Mouse (Mus musculus) liver, adult 10 weeks (tissue): ENCODE measurements around the gene Clca2. TPM values are rescaled to one million over a fixed set of nuclear protein-coding genes. Genes with fewer than 3 reads are reported as not detected.

Source experiments
- polyA plus RNA-seq: library from polyadenylated mRNA; stranded (reverse); fragments of 350-450 nt; fragmentation: Illumina TruSeq; extraction: RNeasy Lipid Tissue Mini Kit (QIAGEN cat#74804); gene quantifications from one replicate; pipeline ENCODE4 v1.2.3, GENCODE M21; 2014; ENCODE audit warnings: low read depth, low replicate concordance

Clca2 gene
- polyA plus RNA-seq, result 0.08 TPM

GRCm38 (mm10) chr3:145099291-145099690, at the start of gene Clca2:
Clca2 (minus strand) TSS chr3:145099443.

DNA sequence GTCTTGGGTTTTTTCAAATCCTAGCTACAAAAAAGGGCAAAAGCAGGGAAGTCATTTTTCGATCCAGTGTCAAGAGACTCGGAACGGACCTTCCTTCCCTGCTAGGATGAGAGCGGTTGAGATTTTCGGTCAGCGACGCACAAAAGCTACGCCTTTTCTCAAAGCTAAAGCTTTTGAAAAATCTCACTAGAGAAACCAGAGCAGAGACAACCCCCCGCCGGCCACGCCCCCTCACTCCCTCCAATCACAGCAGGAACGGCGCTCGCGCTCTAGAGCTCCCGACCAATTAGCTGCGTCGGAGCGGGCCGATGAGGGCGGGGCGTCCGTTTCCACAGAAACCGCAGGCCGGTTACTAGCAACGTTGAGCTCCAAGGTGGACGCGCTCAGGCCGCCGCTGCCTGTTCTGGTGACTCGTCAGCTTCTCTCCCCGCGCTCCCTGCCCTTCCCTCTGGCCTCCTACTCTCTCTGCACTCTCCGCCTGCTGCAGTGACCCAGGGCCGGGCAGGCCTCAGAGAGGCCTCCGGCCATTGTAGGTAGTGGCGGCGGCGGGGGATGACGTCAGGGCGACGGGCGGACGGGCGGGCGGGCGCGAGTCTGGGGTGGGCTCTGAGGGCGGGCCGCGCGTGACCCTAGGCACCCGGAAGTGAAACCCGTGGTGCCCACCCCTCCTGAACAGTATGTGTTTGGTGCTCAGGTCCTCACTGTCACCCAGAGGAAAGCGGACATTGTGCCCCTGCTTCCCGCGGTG, 19.2 kb upstream of the Clca2 start, which contains the start of gene Odf2l:
Gene Odf2l (plus strand): TSS at position 335 of the 748 bp plus-strand sequence.

GRCm38 (mm10) chr3:145032676-145033075, 66.6 kb downstream of the Clca2 start, which contains the start of gene Clca1:
Clca1 (minus strand) TSS chr3:145032776.

Other genes starting within 250 kb of the Clca2 start
- 0.40 TPM for gene Clca4b, start 166.9 kb downstream of the Clca2 start, polyA plus RNA-seq
- gene Clca4a, start 124.4 kb downstream of the Clca2 start, polyA plus RNA-seq, result not detected
- gene Clca1, start 66.7 kb downstream of the Clca2 start, polyA plus RNA-seq, result not detected
- gene Odf2l, start 19.1 kb upstream of the Clca2 start, polyA plus RNA-seq, result 25.8 TPM
- gene Col24a1, start 193.0 kb upstream of the Clca2 start, polyA plus RNA-seq, result 0.42 TPM